Mouse (Mus musculus) CH12.LX (cell line): ENCODE measurements around the gene Ugt1a5.
"Not testable (repeated sequence)": the region's sequence is repeated elsewhere in the genome, so short reads cannot be mapped to it uniquely, and the experiment has no call there.

Experiments used
- CTCF ChIP-seq, 2 experiments: IDR thresholded peaks in 1 of 2; conservative IDR thresholded peaks in 1 of 2; 2 replicates each; pipeline ENCODE4 v1.5.1; 2011 to 2012; ENCODE audit warnings: low read depth in 2 of 2, low read length in 2 of 2, improper control_type of control experiment in 1 of 2, inconsistent platforms in 1 of 2, mild to moderate bottlenecking in 1 of 2, moderate library complexity in 1 of 2
- MAFK ChIP-seq: IDR thresholded peaks from 2 replicates; pipeline ENCODE4 v1.6.1; 2011; ENCODE audit warnings: low read length, improper control_type of control experiment; ENCODE audit not compliant: insufficient replicate concordance

GRCm38 (mm10) chr1:88145278-88145677, 20.5 kb upstream of the Ugt1a5 start:
- peak in 1 of 2 experiments; percentile 44; a peak in 2 of 4 replicates for TF ChIP-seq CTCF (conservative IDR thresholded peaks at IDR 0.05 in 1 of 2, IDR thresholded peaks at IDR 0.05 in 1 of 2; ENCODE audit: low read depth in 2 of 2, low read length in 2 of 2)
- not testable (repeated sequence) for TF ChIP-seq MAFK
